Mouse (Mus musculus) heart, embryonic 12.5 days (tissue): ENCODE data around the gene Coro7. TPM values are rescaled to one million over a fixed set of nuclear protein-coding genes. Genes with fewer than 3 reads are reported as not detected.

Source experiments
- ATAC-seq: fragments of 200-750 bp; cut with Nextera tagmentation; 2 replicates; pipeline ENCODE4 v1.8.0; 2017; ENCODE audit warnings: moderate TSS enrichment, moderate library complexity; ENCODE audit not compliant: insufficient number of reproducible peaks, low FRiP score
- H3K27ac ChIP-seq: fragments of 300-500 bp; sonication (generic); 2 replicates; pipeline ENCODE4 v1.5.1; 2016; ENCODE audit warnings: mild to moderate bottlenecking, moderate library complexity; ENCODE audit not compliant: poor library complexity, severe bottlenecking
- H3K27me3 ChIP-seq: fragments of 300-500 bp; sonication (generic); replicated peaks from 2 replicates; pipeline ENCODE4 v1.6.1; 2016; ENCODE audit warnings: mild to moderate bottlenecking, moderate library complexity
- H3K36me3 ChIP-seq: fragments of 300-500 bp; sonication (generic); 2 replicates; pipeline ENCODE4 v1.6.1; 2016; ENCODE audit warnings: mild to moderate bottlenecking, moderate library complexity
- H3K4me1 ChIP-seq: fragments of 300-500 bp; sonication (generic); replicated peaks from 2 replicates; pipeline ENCODE4 v1.6.1; 2016; ENCODE audit warnings: mild to moderate bottlenecking
- H3K4me2 ChIP-seq: fragments of 300-500 bp; sonication (generic); 2 replicates; pipeline ENCODE4 v1.6.1; 2016; ENCODE audit warnings: mild to moderate bottlenecking, moderate library complexity
- H3K4me3 ChIP-seq: fragments of 300-500 bp; sonication (generic); 2 replicates; pipeline ENCODE4 v1.5.1; 2016; ENCODE audit warnings: mild to moderate bottlenecking
- H3K9ac ChIP-seq: fragments of 300-500 bp; sonication (generic); 2 replicates; pipeline ENCODE4 v1.6.1; 2016; ENCODE audit warnings: mild to moderate bottlenecking, moderate library complexity
- H3K9me3 ChIP-seq: fragments of 300-500 bp; sonication (generic); replicated peaks from 2 replicates; pipeline ENCODE4 v1.6.1; 2016; ENCODE audit warnings: mild to moderate bottlenecking, moderate library complexity
- WGBS: fragments of 180-500 bp; shearing (Covaris S2); methylation state at CpG from one replicate; pipeline ENCODE4 v1.1.7; 2016; 5-methylcytosine and 5-hydroxymethylcytosine counted together
- polyA plus RNA-seq: library from polyadenylated mRNA; unstranded; fragments of >200 nt; fragmentation: Nextera tagmentation; extraction: Ambion mirVana; gene quantifications from 2 replicates; pipeline ENCODE4 v1.2.1, GENCODE M21; 2016

Gene Coro7
- polyA plus RNA-seq, 1 experiment from 2014 or later: 14.8 TPM

DNA sequence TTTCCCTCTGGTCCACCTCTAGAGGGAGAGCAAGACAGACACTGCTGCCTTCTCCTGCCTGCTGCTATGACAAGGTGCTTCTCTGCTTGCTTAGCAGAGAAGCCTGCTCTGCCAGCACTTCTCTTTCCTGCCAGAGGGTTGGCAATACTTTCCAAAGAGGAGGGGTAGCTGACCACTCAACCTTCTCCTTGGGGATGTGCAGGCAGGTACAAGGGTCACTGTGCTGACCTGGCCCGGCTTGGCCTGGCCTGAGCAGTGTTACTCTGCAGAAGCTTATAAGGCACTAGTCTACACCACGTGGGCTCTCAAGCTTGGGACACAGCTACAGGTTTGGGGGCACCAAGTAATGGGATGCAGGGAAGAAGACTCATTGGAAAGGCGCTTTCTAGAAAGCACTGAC, 64.9 kb downstream of the Coro7 start:
- Histone ChIP-seq H3K4me3 (no peak overlapping the region), H3K27ac (no peak overlapping the region), H3K9ac (no peak overlapping the region), H3K27me3 (no peaks in the 10 kb centered on the region), H3K4me2 (no peak overlapping the region), H3K36me3 (peaks cover 90% of the 10 kb centered on the region), H3K4me1 (0 out of 2 replicates have a peak, but pooled peaks cover 4% of the 10 kb centered on the region), H3K9me3 (no peaks in the 10 kb centered on the region)
- ATAC-seq: no peak
- 88% methylated on average over 3 of the region's 3 CpGs for WGBS

DNA sequence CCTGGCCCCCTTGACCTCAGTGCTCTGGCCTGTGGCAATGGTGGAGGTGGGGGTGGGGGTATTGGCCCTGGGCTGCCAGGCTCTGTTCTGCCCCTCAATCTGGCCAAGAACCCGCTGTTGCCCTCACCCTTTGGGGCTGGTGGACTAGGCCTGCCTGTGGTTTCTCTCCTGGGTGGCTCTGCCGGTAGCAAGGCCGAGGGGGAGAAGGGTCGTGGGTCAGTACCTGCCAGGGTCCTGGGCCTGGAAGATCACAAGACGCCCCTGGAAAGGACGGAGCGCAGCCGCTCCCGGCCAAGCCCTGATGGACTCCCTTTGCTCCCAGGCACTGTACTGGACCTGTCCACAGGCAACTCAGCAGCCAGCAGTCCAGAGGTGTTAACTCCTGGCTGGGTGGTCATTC, 65.8 kb downstream of the Coro7 start:
- Histone ChIP-seq H3K4me1 (0 out of 2 replicates have a peak, but pooled peaks cover 4% of the 10 kb centered on the region), H3K9me3 (no peaks in the 10 kb centered on the region), H3K9ac (no peak overlapping the region), H3K27me3 (no peaks in the 10 kb centered on the region), H3K4me2 (no peak overlapping the region), H3K36me3 (peaks cover 91% of the 10 kb centered on the region), H3K4me3 (no peak overlapping the region), H3K27ac (no peak overlapping the region)
- WGBS: 88% methylated on average over 9 of the region's 9 CpGs
- 0 out of 2 replicates have a peak, but pooled peaks have one; percentile 26 for ATAC-seq

DNA sequence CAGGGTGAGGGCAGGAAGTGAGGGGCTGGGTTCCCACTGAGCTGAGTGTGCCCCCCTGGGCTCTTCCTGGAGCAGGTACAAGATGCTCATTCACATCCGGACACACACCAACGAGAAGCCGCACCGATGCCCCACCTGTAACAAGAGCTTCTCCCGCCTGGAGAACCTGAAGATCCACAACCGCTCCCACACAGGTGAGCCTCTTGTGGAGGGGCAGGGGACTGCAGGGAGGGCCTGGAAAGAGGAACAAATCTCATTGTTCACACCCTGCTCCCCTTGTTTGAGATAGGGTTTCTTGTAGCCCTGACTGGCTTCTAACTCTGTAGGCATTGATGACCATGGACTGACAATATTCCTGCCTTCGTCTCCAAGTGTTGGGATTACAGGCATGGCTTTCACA, 67.9 kb downstream of the Coro7 start:
- 91% methylated on average over 7 of the region's 7 CpGs for WGBS
- Histone ChIP-seq H3K27ac (no peak overlapping the region), H3K4me3 (no peak overlapping the region), H3K9me3 (no peaks in the 10 kb centered on the region), H3K36me3 (peaks cover 73% of the 10 kb centered on the region), H3K27me3 (no peaks in the 10 kb centered on the region), H3K4me1 (peaks cover 18% of the 10 kb centered on the region), H3K9ac (no peak overlapping the region), H3K4me2 (no peak overlapping the region)
- ATAC-seq: no peak

DNA sequence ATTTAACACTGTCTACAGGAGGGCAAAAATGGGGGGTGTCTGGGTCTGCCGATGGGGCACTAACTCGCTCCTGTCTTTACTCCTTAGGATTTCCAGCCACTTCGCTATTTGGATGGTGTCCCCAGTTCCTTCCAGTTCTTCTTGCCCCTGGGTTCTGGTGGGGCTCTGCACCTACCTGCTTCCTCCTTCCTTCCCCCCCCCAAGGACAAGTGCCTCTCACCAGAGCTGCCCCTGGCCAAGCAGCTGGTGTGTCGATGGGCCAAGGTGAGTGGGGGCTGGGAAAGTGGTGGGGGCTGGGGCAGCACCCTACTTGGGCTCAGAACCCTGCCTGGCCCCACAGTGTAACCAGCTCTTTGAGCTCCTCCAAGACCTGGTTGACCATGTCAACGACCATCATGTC, 68.4 kb downstream of the Coro7 start:
- ATAC-seq: no peak
- Histone ChIP-seq H3K4me2 (no peak overlapping the region), H3K4me1 (peaks cover 23% of the 10 kb centered on the region), H3K9me3 (no peaks in the 10 kb centered on the region), H3K27me3 (no peaks in the 10 kb centered on the region), H3K27ac (no peak overlapping the region), H3K36me3 (peaks cover 68% of the 10 kb centered on the region), H3K9ac (no peak overlapping the region), H3K4me3 (no peak overlapping the region)
- WGBS: 85% methylated on average over 5 of the region's 5 CpGs

DNA sequence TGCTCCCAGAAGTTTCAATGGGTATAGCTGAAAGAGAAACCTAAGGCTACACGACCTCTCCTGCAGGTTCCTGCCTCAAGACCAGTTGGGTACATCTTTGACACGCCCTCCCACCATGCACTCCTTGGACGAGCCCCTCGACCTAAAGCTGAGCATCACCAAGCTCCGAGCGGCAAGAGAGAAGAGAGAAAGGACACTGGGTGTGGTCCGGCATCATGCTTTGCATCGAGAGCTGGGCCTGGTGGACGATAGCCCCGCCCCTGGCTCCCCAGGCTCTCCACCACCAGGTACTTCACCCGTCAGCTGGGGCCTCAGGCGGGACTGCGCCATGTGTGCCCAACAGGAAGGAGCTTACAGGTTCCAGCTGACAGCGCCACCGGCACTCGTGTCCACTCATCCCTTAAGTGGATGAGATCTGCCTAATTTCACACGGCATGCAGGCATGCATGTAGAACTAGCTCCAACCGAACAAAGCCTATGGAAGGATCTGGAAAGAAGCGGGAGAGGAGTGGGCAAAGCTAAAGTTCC, 71.0 kb downstream of the Coro7 start:
- no peak overlapping the region for H3K27ac ChIP-seq
- no peaks in the 10 kb centered on the region for H3K9me3 ChIP-seq
- no peak overlapping the region for H3K4me3 ChIP-seq
- ATAC-seq: no peak
- H3K27me3 ChIP-seq: no peaks in the 10 kb centered on the region
- 85% methylated on average over 19 of the region's 19 CpGs for WGBS
- peaks cover 43% of the 10 kb centered on the region for H3K36me3 ChIP-seq
- H3K4me2 ChIP-seq: no peak overlapping the region
- H3K4me1 ChIP-seq: peaks cover 45% of the 10 kb centered on the region
- no peak overlapping the region for H3K9ac ChIP-seq

DNA sequence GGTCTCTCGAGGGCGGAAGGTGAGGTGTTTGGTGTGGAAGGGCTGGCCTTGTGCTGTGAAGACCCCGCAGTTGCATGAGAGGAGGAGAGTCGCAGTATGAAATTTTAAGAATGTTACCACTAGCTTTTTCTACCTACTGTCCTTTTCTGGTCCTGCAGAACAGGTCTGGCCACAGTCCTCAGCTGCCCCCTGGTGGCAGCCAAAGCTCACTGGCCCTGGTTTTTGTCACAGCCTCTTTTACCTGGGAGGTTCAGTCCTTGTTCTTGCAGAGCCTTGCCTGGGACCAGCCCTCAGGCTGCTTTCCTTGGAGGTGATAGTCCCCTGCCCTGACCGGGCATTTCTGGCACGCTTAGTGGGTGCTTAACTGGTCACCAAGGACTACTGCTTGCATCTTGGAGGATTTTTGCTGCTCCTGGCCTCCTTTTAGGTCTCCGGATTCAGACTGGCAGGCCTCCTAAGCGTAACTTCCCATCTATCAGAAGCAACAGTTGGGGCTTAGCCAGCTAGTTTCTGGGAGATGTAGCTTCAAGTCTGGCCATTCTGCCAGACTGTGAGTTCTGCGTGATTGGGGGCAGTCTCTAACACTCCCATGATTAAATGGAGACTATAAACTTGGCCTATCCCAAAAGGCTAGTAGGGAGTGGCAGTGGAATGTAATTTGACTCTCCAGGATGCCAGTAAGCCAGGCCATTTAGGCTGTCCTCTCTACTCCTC, 71.6 kb downstream of the Coro7 start:
- 47% methylated on average over 9 of the region's 9 CpGs for WGBS
- no peak; the same call in 1 of the 2 replicates for ATAC-seq
- Histone ChIP-seq H3K4me3 (no peak overlapping the region), H3K9me3 (no peaks in the 10 kb centered on the region), H3K4me2 (no peak overlapping the region), H3K27ac (no peak overlapping the region; the same call in 1 of the 2 replicates), H3K9ac (no peak overlapping the region; the same call in 1 of the 2 replicates), H3K4me1 (peaks cover 51% of the 10 kb centered on the region), H3K27me3 (no peaks in the 10 kb centered on the region), H3K36me3 (peaks cover 37% of the 10 kb centered on the region)

DNA sequence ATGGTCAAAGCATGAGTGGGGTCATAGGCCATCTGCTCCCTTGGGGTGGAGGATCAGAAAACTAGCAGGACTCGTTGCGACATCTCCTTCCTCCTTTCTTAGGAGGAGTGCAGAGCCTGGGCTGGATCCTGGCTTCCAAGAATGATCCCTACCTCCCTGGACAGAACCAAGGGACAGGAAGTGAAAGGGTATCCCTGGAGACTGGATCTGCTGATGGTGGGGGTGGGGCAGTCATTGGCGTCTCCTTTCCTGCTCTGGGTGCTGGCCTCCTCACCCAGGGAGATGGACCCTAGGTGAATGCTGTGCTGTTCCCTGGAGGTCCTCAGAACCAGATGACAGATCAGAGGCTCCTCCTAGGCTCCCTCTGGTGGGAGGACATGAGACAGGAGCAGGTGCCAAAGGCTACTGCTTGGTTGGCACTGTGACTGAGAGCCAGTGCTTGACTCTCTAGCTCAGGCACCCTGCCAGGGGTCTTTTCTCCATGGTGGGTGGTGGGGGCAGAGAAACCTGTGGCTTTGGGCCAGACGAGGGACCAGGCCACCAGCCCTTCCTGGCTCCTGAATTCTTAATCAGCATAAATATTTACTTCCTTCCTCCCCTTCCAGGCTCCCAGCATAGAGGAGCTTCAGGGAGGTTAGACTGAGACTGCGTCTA, 73.0 kb downstream of the Coro7 start:
- Histone ChIP-seq H3K27me3 (no peaks in the 10 kb centered on the region), H3K27ac (peak overlapping the region; percentile 75), H3K4me1 (peaks cover 64% of the 10 kb centered on the region), H3K9ac (peak overlapping the region; percentile 49), H3K4me3 (no peak overlapping the region), H3K9me3 (no peaks in the 10 kb centered on the region), H3K4me2 (peak overlapping the region; percentile 40), H3K36me3 (peaks cover 27% of the 10 kb centered on the region)
- 22% methylated on average over 5 of the region's 5 CpGs for WGBS
- ATAC-seq: 0 out of 2 replicates have a peak, but pooled peaks have one; percentile 5

DNA sequence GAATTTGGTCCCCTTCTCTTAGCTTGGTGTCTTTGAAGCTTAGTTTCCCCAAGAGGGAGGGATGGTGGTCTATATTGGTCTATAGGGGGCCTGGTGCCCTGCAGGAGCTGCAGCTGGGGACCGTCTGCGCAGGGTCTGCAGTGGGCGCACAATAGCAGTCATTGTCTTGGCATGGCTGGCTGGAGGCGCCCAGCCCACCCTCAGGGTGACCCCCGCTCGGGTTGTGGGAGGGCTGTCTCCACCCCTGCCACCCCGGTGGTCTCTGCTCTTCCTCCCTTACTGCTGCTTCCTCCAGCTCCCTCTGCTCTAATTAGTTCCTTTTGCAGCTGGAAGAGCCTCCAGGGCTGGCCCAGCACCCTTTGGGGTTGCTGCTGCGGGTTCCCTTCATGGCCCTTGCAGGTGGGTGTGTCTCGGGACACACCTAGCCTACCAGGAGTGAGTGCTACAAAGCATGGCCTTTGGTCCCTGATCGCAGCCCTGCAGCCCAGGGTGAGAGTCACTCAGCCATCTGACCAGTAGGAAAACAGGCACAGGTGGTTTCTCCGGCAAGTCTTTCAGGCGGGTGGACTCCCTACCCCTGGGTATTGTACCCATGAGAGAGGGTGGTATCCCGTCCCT, 74.0 kb downstream of the Coro7 start:
- peaks cover 74% of the 10 kb centered on the region for H3K4me1 ChIP-seq
- no peak overlapping the region for H3K4me3 ChIP-seq
- 68% methylated on average over 13 of the region's 13 CpGs for WGBS
- H3K36me3 ChIP-seq: peaks cover 19% of the 10 kb centered on the region
- no peaks in the 10 kb centered on the region for H3K27me3 ChIP-seq
- H3K27ac ChIP-seq: peak overlapping the region; percentile 75; the same call in 1 of the 2 replicates
- H3K9ac ChIP-seq: peak overlapping the region; percentile 26; the same call in 1 of the 2 replicates
- H3K4me2 ChIP-seq: no peak overlapping the region
- ATAC-seq: no peak
- no peaks in the 10 kb centered on the region for H3K9me3 ChIP-seq

DNA sequence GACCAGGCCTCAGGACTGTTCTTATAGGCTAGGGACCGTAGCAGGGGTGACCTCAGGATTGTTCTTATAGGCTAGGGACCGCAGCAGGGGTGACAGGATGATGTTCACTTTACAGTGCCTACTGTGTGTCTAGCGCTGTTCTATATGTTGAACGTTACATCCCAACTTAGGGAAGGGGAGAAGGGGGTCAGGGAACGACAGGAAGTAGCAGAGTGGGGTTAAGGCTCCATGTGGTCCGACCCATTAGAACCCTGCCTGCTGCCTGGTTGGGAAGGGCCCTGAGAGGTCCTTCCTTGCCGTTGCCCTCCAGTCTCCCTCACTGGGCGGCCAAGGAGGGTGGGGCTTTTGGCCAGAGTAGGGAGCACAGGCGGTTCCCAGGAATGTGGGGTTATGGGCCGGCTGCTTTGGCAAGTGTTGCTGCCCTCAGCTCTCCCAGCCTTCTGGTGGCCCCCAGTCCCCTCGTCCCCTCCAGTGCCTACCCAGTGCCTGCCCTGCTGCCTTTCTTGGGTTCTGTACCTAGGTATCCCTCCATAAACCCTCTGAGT, 75.2 kb downstream of the Coro7 start:
- H3K27me3 ChIP-seq: no peaks in the 10 kb centered on the region
- peak overlapping the region; percentile 53 for H3K9ac ChIP-seq
- H3K4me1 ChIP-seq: peaks cover 86% of the 10 kb centered on the region
- no peak overlapping the region for H3K4me2 ChIP-seq
- H3K9me3 ChIP-seq: no peaks in the 10 kb centered on the region
- peaks cover 8% of the 10 kb centered on the region for H3K36me3 ChIP-seq
- WGBS: 66% methylated on average over 11 of the region's 11 CpGs
- ATAC-seq: no peak
- H3K4me3 ChIP-seq: no peak overlapping the region
- H3K27ac ChIP-seq: peak overlapping the region; percentile 84

DNA sequence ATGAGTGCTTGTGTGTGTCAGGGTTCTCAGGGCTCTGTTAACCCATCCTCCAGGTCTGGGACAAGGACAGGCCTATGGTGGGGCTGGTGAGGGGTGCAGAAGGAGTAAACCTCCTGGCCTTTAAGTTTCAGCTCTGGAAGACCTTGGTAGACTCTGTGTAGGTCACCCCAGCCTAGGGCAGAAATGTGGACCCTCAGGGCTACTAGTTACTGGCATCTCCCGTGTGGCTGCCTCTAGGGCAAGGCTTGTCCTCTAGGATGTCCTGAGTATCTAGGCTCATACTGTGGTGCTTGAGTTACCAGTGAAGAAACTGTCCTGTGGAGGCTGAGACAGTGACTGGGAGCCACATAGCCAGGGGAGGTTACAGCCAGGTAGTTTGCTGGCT, 76.1 kb downstream of the Coro7 start:
- WGBS: 43% methylated on average over 1 of the region's 1 CpGs
- Histone ChIP-seq H3K4me1 (peaks cover 95% of the 10 kb centered on the region), H3K4me3 (no peak overlapping the region), H3K27ac (peak overlapping the region; percentile 84), H3K9me3 (no peaks in the 10 kb centered on the region), H3K27me3 (no peaks in the 10 kb centered on the region), H3K4me2 (peak overlapping the region; percentile 49), H3K9ac (peak overlapping the region; percentile 53), H3K36me3 (no peaks in the 10 kb centered on the region; the same call in 1 of the 2 replicates)
- ATAC-seq: no peak
